Mouse (Mus musculus) heart, embryonic 11.5 days (tissue): Measurements from ENCODE around the gene Mapk8ip2. TPM values are rescaled to one million over a fixed set of nuclear protein-coding genes. Genes with fewer than 3 reads are reported as not detected.

ENCODE experiments used
- ATAC-seq: fragments of 200-750 bp; cut with Nextera tagmentation; replicated peaks from 2 replicates; pipeline ENCODE4 v1.8.0; 2017; ENCODE audit warnings: moderate library complexity; ENCODE audit not compliant: insufficient number of reproducible peaks, low FRiP score, low TSS enrichment
- H3K27ac ChIP-seq: fragments of 300-500 bp; sonication (generic); 2 replicates; pipeline ENCODE4 v1.5.1; 2014; ENCODE audit warnings: mild to moderate bottlenecking, low read depth, low read length
- H3K27me3 ChIP-seq: fragments of 300-500 bp; sonication (generic); 2 replicates; pipeline ENCODE4 v1.6.1; 2014; ENCODE audit warnings: mild to moderate bottlenecking, low read length, mixed read lengths; ENCODE audit not compliant: control insufficient read depth, insufficient read depth
- H3K36me3 ChIP-seq: fragments of 300-500 bp; sonication (generic); 2 replicates; pipeline ENCODE4 v1.6.1; 2014; ENCODE audit warnings: mild to moderate bottlenecking, low read length, moderate library complexity, mixed read lengths; ENCODE audit not compliant: control insufficient read depth, insufficient read depth
- H3K4me1 ChIP-seq: fragments of 300-500 bp; sonication (generic); 2 replicates; pipeline ENCODE4 v1.6.1; 2014; ENCODE audit warnings: low read length; ENCODE audit not compliant: control insufficient read depth, insufficient read depth
- H3K4me2 ChIP-seq: fragments of 300-500 bp; sonication (generic); 2 replicates; pipeline ENCODE4 v1.6.1; 2014; ENCODE audit warnings: mild to moderate bottlenecking, moderate library complexity
- H3K4me3 ChIP-seq: fragments of 300-500 bp; sonication (generic); 2 replicates; pipeline ENCODE4 v1.5.1; 2014; ENCODE audit warnings: low read depth, low read length
- H3K9ac ChIP-seq: fragments of 300-500 bp; sonication (generic); 2 replicates; pipeline ENCODE4 v1.6.1; 2014; ENCODE audit warnings: mild to moderate bottlenecking, low read depth, low read length, moderate library complexity
- H3K9me3 ChIP-seq: fragments of 300-500 bp; sonication (generic); replicated peaks from 2 replicates; pipeline ENCODE4 v1.6.1; 2016; ENCODE audit warnings: low read length; ENCODE audit not compliant: control insufficient read depth
- WGBS: fragments of 180-500 bp; shearing (Covaris S2); extraction: QIAGEN DNeasy Blood & Tissue Kit; methylation state at CpG from one replicate; pipeline ENCODE4 v1.1.7; 2014; ENCODE audit not compliant: insufficient replicate concordance; 5-methylcytosine and 5-hydroxymethylcytosine counted together
- polyA plus RNA-seq: library from polyadenylated mRNA; unstranded; fragments of >200 nt; fragmentation: Nextera tagmentation; extraction: Ambion mirVana; gene quantifications from 2 replicates; pipeline ENCODE4 v1.2.1, GENCODE M21; 2014

Mapk8ip2 gene
- polyA plus RNA-seq, 1 experiment from 2014 or later, result 0.19 TPM

DNA sequence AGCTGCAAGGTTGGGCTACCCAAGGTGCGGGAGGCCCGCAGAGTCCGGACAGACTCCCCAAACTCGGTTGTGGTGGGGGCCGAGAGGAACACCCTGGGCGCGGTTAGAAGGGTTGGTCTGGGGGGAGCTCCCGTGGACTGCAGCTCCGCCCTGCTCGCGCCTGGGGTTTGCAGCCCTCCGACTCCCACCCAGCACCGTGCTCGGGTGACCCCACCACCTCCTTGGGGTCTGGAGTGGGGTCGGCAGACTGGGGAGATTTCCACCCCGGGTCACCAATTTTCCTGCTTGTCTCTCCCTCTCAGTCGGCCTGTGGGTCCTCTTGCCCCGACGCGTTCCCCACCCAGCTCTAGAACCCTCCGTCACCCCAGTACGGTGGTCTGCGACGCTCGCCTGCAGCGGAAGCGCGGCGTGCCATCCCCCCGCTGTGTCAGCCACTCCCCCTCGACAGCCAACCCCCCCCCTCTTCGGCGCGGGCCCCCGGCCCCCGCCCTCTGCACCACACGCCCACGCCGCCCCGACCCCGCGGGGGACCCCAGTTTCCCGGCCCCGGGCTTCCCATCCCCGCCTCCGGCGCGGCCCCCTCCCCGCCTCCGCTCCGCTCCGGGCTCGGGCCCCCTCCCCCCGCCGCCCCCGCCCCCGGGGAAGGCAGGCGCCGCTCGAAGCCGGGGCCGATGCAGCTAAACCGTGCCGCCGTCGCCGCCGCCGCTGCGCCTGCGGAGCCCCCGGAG is 45.4 kb downstream of the Mapk8ip2 start, which contains the start of gene Shank3:
Gene Shank3 (plus strand): TSS at position 663 of the 728 bp plus-strand sequence.
- peak within 1 kb of the TSS; percentile 85 for H3K27ac ChIP-seq
- peaks cover 43% of the 10 kb centered on the region for H3K27me3 ChIP-seq
- no peaks in the 10 kb centered on the region for H3K9me3 ChIP-seq
- H3K36me3 ChIP-seq, result peaks cover 2% of the 10 kb centered on the region; the same call in 1 of the 2 replicates
- peak; percentile 35 for ATAC-seq
- peaks cover 11% of the 10 kb centered on the region for H3K4me1 ChIP-seq
- under 1% methylated on average over 47 of the region's 72 CpGs for WGBS
- peak within 1 kb of the TSS; percentile 83 for H3K4me3 ChIP-seq
- peak within 1 kb of the TSS; percentile 92 for H3K4me2 ChIP-seq
- peak within 1 kb of the TSS; percentile 73 for H3K9ac ChIP-seq

DNA sequence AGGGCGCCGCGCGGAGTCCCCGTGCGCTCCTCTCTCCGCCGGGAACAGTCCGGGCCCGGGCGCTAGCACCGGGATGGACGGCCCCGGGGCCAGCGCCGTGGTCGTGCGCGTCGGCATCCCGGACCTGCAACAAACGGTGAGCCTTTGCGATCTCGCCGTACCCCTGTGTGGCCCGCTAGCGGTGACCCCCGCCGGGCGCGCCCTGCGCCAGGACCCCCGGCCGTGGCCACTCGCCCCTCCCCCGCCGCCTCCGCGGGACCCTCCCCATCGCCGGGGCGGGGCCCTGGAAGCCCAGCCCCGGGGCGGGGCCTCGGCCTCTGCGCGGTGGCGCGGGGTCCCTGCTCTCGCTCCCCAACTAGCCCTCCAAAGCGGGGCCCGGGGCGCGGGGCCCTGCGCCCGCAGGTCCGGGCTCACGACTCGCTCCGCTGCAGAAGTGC is 46.1 kb downstream of the Mapk8ip2 start:
- WGBS, result 1% methylated on average over 17 of the region's 60 CpGs
- Histone ChIP-seq H3K27me3 (peaks cover 43% of the 10 kb centered on the region), H3K36me3 (peaks cover 2% of the 10 kb centered on the region; the same call in 1 of the 2 replicates), H3K9ac (peak overlapping the region; percentile 73), H3K9me3 (no peaks in the 10 kb centered on the region), H3K4me1 (peaks cover 11% of the 10 kb centered on the region), H3K27ac (peak overlapping the region; percentile 59; the same call in 1 of the 2 replicates), H3K4me3 (peak overlapping the region; percentile 83), H3K4me2 (peak overlapping the region; percentile 92)
- ATAC-seq, result peak; percentile 64

- H3K9ac ChIP-seq, result peak overlapping the region; percentile 73
- peak overlapping the region; percentile 92 for H3K4me2 ChIP-seq
- H3K27ac ChIP-seq, result no peak overlapping the region
- H3K9me3 ChIP-seq, result no peaks in the 10 kb centered on the region
- H3K36me3 ChIP-seq, result peaks cover 2% of the 10 kb centered on the region; the same call in 1 of the 2 replicates
- peaks cover 11% of the 10 kb centered on the region for H3K4me1 ChIP-seq
- peaks cover 43% of the 10 kb centered on the region for H3K27me3 ChIP-seq
- peak overlapping the region; percentile 83 for H3K4me3 ChIP-seq
- ATAC-seq, result 0 out of 2 replicates have a peak, but pooled peaks have one; percentile 3
- WGBS, result 2% methylated on average over 35 of the region's 35 CpGs
These were observed 46.6 kb downstream of the Mapk8ip2 start for GRCm38 (mm10) chr15:89500221-89500791.

- Histone ChIP-seq H3K36me3 (peaks cover 2% of the 10 kb centered on the region; the same call in 1 of the 2 replicates), H3K9ac (no peak overlapping the region), H3K9me3 (no peaks in the 10 kb centered on the region), H3K4me1 (peaks cover 11% of the 10 kb centered on the region), H3K27me3 (peaks cover 43% of the 10 kb centered on the region), H3K27ac (no peak overlapping the region), H3K4me3 (no peak overlapping the region), H3K4me2 (peak overlapping the region; percentile 92; the same call in 1 of the 2 replicates)
- no peak for ATAC-seq
- 82% methylated on average over 3 of the region's 3 CpGs for WGBS
These were observed 47.6 kb downstream of the Mapk8ip2 start for GRCm38 (mm10) chr15:89501321-89501720.

DNA sequence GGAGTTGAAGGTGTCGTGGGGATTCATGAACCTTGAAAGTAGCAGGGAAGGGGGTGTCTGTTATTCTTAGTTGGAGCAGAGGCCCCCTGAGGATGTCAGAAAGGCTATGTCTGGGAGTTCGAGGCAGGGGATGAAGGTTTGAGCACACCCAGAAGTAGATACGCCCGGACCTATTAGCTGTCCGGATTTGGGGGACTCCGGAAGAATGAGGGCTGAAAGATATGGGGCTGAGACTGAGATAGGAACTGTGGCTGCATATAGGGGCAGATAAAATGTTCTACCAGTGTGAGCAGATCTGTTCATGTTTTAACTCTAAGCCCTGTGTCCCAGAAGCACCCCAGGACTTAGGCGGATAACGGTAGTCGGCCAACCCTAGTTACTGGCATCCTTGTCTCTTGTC is 51.1 kb downstream of the Mapk8ip2 start:
- no peak overlapping the region for H3K27ac ChIP-seq
- peaks cover 2% of the 10 kb centered on the region; the same call in 1 of the 2 replicates for H3K36me3 ChIP-seq
- H3K4me2 ChIP-seq, result no peak overlapping the region
- no peak for ATAC-seq
- no peak overlapping the region for H3K9ac ChIP-seq
- H3K4me1 ChIP-seq, result peaks cover 7% of the 10 kb centered on the region; the same call in 1 of the 2 replicates
- WGBS, result 81% methylated on average over 9 of the region's 9 CpGs
- H3K9me3 ChIP-seq, result no peaks in the 10 kb centered on the region
- H3K27me3 ChIP-seq, result peaks cover 22% of the 10 kb centered on the region
- H3K4me3 ChIP-seq, result no peak overlapping the region

DNA sequence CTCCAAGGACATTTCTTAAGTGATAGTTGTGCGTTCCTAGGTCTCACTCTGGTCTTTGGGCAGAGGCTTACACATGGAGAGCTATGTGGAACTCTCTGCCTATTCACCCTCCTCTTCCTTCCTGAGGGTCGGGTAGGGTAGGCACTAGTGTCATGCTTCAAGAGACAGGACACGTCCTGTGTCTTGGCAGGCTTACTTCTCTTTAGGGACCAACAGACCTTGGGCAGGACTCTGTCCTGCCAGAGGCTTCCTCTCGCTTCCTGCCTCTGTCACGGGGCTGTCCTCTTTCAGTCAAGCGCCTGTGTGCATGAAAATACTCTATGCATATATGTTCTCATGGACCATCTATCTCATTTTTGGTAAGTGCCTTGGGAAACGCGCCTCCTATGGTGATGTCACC is 54.0 kb downstream of the Mapk8ip2 start:
- peaks cover 2% of the 10 kb centered on the region; the same call in 1 of the 2 replicates for H3K36me3 ChIP-seq
- no peak overlapping the region for H3K4me3 ChIP-seq
- 80% methylated on average over 8 of the region's 8 CpGs for WGBS
- no peak overlapping the region for H3K4me2 ChIP-seq
- no peaks in the 10 kb centered on the region; the same call in 1 of the 2 replicates for H3K27me3 ChIP-seq
- H3K9ac ChIP-seq, result no peak overlapping the region
- H3K27ac ChIP-seq, result no peak overlapping the region
- ATAC-seq, result no peak
- no peaks in the 10 kb centered on the region for H3K4me1 ChIP-seq
- no peaks in the 10 kb centered on the region for H3K9me3 ChIP-seq

DNA sequence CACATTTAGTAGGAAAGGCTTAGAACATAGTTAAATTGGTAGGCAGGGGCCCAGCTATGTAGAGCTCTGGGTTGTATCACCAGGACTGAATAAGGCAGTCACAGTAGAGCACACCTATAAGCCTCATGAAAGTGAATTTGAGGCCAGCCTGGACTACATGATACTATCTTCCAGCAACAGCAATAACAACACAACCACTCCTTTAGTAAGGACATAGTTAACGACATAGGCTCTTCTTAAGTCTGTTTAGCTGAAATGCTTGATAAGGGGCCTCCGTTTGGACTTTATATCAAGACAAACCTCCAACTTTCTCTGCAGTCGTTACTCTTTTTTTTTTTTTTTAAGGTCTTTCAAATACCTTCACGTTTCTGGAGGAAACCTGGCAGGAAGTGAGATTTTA is 59.0 kb downstream of the Mapk8ip2 start:
- 61% methylated on average over 4 of the region's 4 CpGs for WGBS
- no peaks in the 10 kb centered on the region for H3K9me3 ChIP-seq
- H3K4me1 ChIP-seq, result no peaks in the 10 kb centered on the region
- no peaks in the 10 kb centered on the region for H3K27me3 ChIP-seq
- no peak overlapping the region for H3K27ac ChIP-seq
- H3K36me3 ChIP-seq, result no peaks in the 10 kb centered on the region
- H3K9ac ChIP-seq, result no peak overlapping the region
- no peak overlapping the region for H3K4me3 ChIP-seq
- no peak for ATAC-seq
- no peak overlapping the region for H3K4me2 ChIP-seq
